Mouse (Mus musculus): Measurements from ENCODE around the gene Hnrnpc.
"Not testable (repeated sequence)": the region's sequence is repeated elsewhere in the genome, so short reads cannot be mapped to it uniquely, and the experiment has no call there.

Gene Hnrnpc

DNA sequence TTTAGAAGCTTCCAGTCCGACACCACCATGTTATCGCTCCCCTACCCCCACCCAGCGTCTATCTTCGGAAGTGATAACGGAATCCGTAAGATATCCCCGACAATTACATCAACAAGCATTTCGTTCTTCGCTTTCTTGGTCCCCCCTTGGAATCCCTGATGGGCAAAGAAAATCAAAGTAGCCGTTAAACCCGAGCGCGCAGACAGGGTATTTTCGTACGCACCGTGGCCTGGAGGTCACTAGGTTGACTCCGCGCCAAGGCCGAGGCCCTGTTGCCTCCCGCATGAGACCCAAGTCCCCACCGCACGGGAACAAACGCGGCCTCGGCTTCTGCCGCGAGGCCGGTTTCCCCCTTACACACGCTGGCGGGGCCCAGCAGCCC, 363 bp downstream of the Hnrnpc start:
- no peak for DNase-seq (ENCODE audit: low spot score in 2 of 2)

DNA sequence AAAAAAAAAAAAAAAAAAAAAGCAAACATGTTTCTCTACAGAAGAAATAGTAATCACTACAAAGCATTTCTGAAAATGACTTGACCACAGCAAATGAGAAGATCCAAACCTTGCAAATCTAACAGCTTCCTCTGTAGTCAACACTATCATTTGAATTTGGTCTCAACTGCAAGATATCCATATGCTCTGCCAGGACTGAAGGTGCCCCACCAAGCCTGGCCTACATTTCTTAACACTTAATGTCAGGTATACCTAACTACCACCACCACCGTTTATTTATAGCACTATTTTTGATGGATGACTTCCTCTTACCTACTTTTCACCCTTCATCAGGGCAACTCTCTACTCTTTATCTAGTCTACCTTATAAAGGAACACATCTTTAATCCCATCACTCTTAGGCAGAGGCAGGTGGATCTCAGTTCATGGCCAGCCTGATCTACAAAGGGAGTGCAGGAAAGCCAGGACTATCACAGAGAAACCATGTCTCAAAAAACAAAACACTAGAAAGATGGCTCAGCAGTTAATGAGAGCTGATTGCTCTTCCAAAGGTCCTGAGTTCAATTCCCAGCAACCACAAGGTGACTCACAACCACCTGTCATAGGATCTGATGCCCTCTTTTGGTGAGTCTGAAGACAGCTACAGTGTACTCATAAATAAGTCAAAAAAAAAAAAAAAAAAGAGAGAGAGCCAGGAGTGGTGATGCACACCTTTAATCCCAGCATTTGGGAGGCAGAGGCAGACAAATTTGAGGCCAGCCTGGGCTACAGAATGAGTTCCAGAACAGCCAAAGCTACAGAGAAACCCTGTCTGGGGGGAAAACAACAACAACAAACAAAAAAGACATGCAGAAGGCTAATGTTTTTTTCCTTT, 2.3 kb downstream of the Hnrnpc start:
- DNase-seq (ENCODE audit: low spot score in 2 of 2) = no peak

DNA sequence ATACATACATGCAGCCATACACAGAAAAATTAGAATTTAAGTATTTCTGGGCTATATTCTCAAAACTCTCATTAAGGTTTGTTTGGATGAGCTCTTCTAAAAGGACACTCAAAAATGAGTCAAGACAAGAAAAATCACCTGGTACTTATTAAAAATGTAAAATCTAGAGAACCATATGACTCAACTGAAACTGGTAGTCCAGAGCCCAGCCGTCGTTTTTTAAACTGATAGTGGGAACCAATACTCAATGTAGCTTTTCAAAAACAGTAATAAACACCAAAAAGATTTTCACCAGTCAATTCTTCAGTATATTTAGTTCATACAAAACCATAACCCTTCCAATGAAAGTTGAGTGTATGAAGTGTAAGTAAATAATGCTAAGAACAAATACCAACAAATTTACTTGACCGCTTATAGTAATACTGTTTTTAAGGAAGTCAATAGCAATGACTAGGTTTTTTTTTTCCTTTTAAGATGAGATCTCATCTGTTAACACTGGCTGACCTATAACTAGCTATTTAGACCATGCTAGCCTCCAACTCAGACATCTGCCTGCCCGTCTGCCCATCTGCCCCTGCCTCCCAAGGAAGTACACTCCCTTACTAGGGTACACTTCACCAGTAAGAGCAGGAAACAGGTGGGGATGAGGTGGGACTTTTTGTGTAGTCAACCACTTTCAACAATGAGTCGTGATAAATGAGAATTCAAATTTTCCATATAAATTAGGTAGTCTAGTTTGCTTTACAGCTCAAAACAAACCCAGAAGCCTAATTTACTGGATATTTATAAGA, 3.5 kb downstream of the Hnrnpc start:
- DNase-seq (ENCODE audit: low spot score in 2 of 2) = no peak

DNA sequence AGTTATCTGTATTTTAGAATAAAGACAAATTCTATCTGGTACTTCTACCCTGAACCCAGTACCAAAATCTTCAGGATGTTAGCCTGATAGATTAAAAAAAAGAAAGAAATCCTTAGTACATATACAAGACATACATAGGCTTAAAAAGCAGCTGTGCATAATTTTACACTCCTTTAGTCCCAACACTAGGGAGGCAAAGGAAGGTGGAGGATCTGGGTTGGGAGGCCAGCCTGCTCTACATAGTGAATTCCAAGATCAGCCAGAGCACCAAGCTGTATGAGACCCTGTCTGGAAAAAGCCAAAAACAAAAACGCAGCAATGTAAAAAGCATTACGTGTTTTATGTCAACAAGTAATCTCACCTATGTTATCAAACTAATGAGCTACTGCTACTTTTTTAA, 4.3 kb downstream of the Hnrnpc start:
- no peak for DNase-seq (ENCODE audit: low spot score in 2 of 2)

DNA sequence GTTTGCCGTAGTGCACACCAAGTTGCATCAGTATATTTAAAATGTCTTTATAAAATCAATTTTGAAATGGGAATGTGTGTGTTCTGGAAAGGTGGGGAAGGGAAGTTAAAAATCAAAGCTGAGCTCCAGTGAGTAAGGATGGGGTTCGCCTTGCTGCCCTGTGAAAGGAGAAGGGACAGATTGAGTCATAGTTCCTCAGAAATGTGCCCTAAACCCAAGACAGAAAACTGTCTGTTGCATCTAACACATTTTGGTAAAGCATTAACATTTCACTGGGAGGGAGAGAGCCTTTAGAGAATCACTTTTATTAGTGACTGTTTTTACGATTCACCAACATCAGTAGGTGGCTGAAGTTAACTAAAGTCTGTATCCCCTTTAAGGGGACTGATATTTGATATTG, 5.4 kb downstream of the Hnrnpc start:
- DNase-seq (ENCODE audit: low spot score in 2 of 2) = not testable (repeated sequence)

DNA sequence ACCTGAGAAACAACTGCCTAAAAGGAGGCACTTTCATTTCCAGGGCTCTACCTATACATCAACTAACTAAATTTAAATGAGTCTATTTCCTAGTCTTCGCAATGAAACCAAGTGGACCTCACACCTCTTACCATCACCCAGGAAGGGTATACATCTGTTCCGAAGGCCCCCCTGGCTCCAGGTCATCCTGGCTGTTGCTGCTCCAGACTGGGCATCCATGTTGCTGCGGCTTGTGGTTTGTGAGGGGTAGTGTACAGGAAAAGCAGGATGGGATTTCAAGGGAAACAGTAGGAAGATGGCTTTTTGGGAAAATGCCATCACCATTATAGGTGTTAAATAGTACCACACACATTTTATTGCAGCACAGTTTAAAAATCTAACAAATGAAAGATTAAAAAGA, 6.6 kb downstream of the Hnrnpc start:
- DNase-seq (ENCODE audit: low spot score in 2 of 2) = not testable (repeated sequence)

DNA sequence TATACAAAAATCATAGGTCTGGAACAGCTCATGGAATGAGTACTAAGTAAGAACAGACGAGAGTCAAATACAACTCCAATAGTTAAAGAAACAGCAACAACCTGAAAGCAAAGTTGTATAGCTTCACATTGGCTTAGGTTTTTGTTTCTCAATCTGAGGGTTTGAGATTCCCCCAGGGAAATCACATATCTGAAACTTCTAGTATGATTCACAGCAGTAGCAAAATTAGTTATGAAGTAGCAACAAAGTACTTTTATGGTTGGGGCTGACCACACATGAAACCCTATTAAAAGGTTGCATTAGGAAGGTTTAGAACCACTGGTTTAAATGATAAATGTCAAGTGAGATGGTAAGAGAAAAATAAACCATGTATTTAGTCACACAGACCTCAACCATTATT, 9.3 kb downstream of the Hnrnpc start:
- DNase-seq (ENCODE audit: low spot score in 2 of 2) = no peak

DNA sequence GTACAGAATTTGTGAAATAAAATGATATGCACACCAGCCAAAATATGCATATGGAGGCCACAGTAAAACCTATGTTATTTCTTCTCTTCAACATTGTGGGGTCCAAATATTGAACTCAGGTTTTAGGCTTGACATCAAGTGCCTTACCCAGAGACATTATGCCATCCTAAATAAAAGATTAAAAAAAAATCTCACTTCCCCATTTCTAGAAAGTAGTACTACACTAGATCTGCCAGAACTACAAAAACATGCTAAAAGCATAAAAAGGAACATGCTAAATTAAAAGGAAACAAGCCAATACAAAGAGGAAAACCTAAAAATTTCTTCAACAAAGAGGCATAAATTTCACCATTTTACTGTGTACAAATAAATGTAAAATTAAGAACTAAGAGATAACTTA, 20.7 kb downstream of the Hnrnpc start:
- DNase-seq (ENCODE audit: low spot score in 2 of 2) = no peak

DNA sequence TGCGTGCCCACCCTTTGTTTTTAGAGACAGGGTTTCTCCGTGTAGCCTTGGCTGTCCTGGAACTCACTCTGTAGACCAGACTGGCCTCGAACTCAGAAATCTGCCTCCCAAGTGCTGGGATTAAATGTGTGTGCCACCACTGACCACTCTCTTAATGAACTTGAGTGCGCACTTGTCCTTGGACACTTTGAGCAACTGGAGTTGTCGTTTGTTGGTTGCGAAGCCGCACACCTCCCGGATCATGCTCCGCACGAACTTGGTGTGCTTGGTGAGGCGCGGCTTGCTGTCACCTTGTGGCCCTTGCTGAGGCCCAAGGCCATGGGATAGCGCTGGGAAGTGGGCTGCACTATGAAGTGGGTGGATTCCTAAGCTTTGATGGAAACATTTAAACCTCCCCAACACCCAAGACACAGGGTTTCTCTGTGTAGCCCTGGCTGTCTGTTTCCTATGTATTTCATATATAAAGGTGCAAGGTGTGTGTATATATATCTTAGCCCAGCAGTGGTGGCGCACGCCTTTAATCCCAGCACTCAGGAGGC, 32.2 kb downstream of the Hnrnpc start:
- DNase-seq (ENCODE audit: low spot score in 2 of 2) = no peak

DNA sequence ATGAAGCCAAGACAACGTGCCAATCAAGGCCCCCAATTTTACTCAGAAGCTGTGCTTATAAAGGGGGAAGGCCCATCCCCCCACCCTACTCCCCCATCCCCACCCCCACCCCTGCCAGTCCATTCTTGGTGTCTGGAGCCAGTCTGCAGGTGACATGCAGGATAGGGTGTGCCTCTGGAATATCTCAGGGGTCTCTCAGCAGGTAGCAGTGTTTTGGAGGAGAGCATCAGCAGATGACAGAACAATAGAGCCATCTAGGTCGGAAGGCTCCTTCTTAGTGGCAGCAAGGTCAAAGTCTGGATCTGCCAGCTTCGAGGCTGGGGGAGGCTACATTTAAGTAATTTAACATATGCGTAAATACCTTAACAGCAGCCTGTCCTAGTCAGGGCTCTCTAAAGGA, 37.7 kb downstream of the Hnrnpc start:
- DNase-seq (ENCODE audit: low spot score in 2 of 2) = no peak

DNA sequence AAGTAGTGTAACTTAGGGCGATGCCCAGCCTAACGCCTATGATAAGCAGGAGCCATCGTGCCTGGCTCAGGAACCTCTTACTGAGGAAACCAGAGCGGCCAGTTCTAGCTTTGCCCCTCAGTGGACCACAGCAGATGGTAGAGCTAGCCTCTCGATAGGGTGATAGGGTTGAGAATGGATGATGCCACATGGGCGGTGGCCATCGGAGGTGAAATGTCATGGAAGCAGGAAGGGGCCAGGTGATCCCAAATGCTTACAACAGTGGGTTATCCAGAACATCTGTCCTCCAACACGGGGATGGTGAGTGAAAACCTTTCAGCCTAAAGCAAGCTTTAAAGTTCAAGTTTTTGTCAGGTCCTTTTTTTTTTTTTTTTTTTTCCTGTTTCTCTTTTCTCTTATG, 42.0 kb downstream of the Hnrnpc start:
- DNase-seq (ENCODE audit: low spot score in 2 of 2) = no peak

DNA sequence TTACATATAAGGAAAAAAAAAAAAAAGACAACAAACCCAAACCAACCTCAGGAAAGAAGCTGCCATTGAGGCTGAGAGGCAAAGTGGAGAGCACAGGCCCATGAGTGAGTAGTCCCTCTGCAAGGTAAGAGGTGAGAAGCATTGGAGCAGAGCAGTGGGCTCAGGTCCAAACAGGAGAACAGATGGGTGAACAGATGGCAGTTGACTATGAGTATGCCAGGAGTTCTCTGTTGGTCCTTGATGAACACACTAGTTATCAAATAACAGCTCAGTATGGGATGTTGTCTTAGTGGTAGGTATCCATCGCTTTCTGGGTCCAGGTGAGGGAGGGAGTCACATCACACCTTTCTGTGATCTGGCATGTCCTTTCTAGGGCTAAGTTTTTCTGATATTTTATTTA, 43.0 kb downstream of the Hnrnpc start:
- no peak for DNase-seq (ENCODE audit: low spot score in 2 of 2)

DNA sequence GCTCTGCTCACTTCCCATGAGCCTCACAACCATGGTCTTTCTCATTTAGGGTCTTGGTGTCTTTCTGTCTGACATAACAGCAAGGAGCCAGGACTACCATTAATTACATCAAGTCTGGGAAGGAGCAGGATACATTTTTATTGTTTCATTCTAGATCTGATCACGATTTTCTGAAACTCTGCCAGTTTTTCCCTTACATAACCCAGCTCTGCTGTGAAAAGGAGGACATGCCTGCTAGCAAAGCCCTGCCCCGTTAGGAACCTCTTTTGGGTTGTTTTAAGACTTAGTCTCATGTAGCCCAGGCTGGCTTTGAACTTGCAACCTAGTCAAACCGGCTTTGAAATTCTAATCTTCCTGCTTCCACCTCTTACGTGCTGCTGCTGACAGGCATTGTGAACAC, 43.8 kb downstream of the Hnrnpc start:
- DNase-seq (ENCODE audit: low spot score in 2 of 2) = no peak

DNA sequence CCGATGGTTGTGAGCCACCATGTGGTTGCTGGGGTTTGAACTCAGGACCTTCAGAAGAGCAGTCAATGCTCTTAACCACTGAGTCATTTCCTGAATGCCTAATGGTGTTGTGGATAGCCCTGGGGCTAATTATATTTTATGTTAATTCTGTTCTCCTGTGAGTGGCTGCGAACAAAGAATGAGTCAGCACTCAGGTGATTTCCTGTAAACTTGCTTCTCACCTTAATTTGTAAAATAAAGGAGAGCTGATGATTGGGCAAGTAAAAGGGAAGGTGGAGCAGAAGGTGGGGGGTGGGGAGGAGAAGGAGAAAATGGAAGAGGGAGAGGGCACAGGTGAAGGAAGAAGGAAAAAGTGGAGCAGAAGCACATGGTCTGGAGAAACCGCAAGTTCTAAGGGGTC, 51.1 kb downstream of the Hnrnpc start:
- not testable (repeated sequence) for DNase-seq (ENCODE audit: low spot score in 2 of 2)

DNA sequence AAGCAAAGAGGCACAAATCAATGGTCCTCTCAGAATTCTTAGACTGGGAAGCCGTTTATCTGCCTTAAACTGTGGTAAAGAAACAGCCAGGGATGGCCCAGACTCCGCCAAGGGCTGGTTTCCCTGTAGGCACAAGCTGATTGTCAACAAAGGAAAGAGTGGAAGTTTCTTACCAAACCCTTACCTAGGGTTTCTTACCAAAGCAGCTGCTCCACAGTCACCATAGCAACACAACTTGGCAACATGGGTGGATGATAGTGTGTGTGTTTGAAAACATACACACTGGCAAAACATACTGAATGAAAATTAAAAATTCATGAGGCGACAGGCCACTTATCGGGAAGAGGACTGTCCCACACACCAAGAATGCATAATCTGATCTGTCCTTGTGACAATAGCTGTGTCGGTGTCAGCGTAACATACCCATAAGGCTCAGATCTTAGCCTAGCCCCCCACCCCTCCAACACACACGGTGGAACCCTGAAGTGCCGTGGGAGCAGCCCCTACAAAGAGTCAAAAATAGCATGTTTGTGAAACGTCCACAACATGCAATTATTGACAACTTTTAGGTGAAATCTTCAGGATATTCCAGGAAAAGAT, 57.8 kb downstream of the Hnrnpc start:
- DNase-seq (ENCODE audit: low spot score in 2 of 2) = no peak

DNA sequence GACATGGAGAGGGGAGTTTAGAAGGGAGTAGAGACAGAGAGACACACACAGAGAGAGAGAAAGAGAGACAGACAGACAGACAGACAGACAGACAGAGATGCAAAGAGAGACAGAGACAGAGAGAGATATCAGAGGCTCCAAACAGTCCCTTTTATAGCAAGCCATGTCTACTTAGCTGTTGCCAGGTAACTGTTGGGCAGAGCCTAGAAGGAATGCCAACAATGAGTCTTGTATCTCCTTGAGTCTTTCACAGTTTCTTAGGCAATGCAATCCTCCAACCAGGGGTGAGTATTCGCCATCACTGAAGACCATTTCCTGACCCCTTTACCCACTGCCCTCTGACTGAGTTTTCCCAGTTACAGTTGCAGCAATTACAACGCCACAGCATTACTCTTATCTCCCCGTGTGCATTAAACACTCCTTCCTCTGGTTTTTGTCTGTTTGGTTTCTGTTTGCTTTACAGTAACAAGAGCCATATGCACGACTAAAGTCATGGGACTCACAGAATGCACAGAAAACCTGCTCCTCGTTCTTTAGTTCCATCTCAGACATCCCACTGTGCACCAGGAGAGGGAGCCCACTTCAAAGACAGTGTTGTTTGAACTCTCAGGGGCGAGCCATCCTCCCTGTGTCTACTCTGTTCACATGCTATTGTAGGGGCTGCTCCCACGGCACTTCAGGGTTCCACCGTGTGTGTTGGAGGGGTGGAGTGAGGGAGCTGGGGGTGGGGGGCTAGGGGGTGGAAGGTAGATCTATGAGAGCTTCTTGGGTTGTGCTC, 58.7 kb downstream of the Hnrnpc start:
- no peak for DNase-seq (ENCODE audit: low spot score in 2 of 2)

DNA sequence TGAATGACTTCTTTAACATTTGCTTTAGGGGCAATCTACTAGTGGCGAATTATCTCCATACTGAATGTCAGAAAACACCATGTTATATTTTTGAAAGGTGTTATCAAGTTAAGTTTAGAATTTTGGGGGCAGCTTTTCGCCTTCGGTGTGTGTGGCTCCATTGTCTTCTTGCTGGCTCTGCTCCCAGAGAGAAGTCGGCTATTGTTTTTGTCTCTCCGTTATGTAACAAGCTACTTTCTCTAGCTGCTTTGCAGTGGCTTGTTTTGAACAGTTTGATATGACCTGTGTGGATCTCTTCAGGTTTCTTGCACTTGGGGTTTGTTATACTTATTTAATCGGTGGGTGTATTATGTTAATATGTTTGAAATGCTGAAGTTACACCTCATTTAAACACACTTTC, 60.4 kb downstream of the Hnrnpc start:
- no peak for DNase-seq (ENCODE audit: low spot score in 2 of 2)

DNA sequence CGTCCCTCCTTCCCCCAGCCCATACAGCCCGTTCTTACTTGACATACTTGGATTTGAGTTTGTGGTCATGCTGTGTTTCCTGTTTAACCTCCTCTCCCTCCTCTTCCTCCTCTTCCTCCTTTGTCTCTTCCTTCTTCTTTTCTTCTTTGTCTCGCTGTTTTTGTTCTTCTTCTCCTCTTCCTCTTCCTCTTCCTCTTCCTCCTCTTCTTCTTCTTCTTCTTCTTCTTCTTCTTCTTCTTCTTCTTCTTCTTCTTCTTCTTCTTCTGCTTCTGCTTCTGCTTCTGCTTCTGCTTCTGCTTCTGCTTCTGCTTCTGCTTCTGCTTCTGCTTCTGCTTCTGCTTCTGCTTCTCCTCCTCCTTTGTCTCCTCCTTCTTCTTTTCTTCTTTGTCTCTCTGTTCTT, 61.5 kb downstream of the Hnrnpc start, which contains the start of gene Olfr221:
Gene Olfr221, minus strand, starts transcription at position 101 of the 400 bp plus-strand sequence.
- DNase-seq (ENCODE audit: low spot score in 2 of 2) = not testable (repeated sequence)

DNA sequence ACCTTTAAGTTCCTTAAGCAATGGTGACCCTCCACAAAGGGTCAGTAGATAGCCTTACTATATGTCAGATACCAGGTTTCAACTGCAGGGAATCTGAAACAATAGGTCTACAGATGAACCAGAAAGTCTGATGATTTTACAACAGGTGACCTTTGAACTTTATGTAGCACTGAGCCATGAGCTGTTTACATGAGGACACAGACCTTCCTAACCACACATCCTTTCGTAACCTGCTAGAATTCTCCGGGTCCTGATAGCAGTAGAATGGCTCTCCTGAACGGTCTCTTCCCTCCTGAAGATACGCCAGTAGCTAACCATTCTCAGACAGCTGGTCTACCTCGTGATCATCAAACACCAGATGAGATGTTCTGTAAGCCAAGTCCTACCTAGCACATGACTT, 64.5 kb downstream of the Hnrnpc start:
- no peak for DNase-seq (ENCODE audit: low spot score in 2 of 2)

DNA sequence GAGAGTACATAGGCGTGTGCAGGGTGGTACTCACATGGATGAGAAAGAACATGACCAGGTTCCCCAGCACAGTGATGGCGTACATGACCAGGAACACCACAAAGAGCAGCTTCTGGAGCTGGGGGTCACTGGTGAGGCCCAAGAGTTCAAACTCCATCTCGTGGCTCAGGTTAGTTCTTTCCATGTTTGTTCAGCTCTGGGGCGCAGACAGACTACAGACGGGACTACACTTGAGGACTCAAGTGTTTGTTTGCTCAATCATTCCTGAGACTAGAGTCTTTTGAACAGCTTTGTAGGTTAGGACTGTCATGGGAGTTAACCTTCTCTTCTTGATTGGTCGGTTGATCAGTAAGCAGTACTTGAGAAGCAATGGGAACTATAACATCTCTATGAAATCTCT, 67.9 kb downstream of the Hnrnpc start:
- DNase-seq (ENCODE audit: low spot score in 2 of 2) = no peak

DNA sequence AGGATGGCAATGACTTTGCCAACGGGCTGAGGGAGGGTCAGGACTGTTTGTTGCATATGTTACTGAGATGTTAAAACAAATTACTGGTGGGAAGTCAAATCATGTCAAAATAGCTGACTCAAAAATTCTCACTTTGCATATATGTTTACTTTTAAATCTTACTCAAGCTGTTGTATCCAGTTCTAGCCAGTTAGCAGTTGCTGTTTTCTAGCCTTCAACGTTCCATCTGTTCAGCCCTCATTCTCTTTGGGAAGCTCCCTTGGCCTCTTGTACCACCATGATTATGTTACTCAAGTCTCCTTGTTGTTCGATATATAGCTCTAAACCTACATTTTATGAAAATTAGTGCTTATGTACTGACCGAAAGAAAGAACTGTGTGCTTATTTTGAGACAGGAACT, 77.5 kb downstream of the Hnrnpc start:
- no peak for DNase-seq (ENCODE audit: low spot score in 2 of 2)

DNA sequence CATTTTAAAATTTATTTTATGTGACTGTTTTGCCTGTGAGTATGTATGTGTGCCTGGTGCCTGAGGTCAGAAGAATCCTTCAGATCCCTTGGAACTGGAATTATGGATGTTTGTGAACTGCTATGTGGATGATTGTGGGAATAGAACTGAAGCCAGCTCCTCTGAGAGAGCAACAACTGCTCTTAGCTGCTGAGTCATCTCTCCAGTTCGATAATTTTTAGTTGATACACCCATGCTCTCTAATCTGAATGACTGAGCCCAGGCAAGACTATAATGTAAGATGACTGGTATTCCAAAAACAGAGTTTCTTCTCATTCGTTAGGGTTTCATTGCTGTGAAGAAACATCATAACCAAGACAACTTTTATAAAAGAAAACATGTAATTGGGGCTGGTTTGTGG, 79.7 kb downstream of the Hnrnpc start:
- no peak for DNase-seq (ENCODE audit: low spot score in 2 of 2)

Data from right cerebral cortex, postnatal 36 days (tissue).